Mouse (Mus musculus): Measurements from ENCODE around the gene Abtb2. TPM values are rescaled to one million over a fixed set of nuclear protein-coding genes. Genes with fewer than 3 reads are reported as not detected.

Gene Abtb2
- polyA plus RNA-seq, 1 experiment from 2014 or later: 4.5 TPM

GRCm38 (mm10) chr2:103694777-103695563 is 128.9 kb downstream of the Abtb2 start:
- no peaks in the 10 kb centered on the region for H3K27me3 ChIP-seq (replicated peaks)
- no peaks in the 10 kb centered on the region for H3K9me3 ChIP-seq
- no peak overlapping the region for H3K27ac ChIP-seq
- no peak overlapping the region for H3K4me2 ChIP-seq
- 83% methylated on average over 4 of the region's 4 CpGs for WGBS
- ATAC-seq (ENCODE audit: insufficient read depth, low FRiP score, low read depth): no peak
- H3K9ac ChIP-seq: no peak overlapping the region
- 0 out of 2 replicates have a peak, but pooled peaks cover 4% of the 10 kb centered on the region for H3K4me1 ChIP-seq
- no peak overlapping the region for H3K4me3 ChIP-seq (replicated peaks)
- no peaks in the 10 kb centered on the region for H3K36me3 ChIP-seq

- H3K4me1 ChIP-seq: no peaks in the 10 kb centered on the region
- H3K27me3 ChIP-seq (replicated peaks): no peaks in the 10 kb centered on the region
- no peak overlapping the region for H3K27ac ChIP-seq
- H3K9ac ChIP-seq: no peak overlapping the region
- no peak overlapping the region for H3K4me2 ChIP-seq
- 57% methylated on average over 3 of the region's 3 CpGs for WGBS
- H3K9me3 ChIP-seq: no peaks in the 10 kb centered on the region
- H3K4me3 ChIP-seq (replicated peaks): no peak overlapping the region
- no peaks in the 10 kb centered on the region for H3K36me3 ChIP-seq
- ATAC-seq (ENCODE audit: insufficient read depth, low FRiP score, low read depth): no peak
These were observed 130.1 kb downstream of the Abtb2 start for GRCm38 (mm10) chr2:103696177-103696576.

- no peak overlapping the region for H3K4me3 ChIP-seq (replicated peaks)
- 75% methylated on average over 12 of the region's 12 CpGs for WGBS
- no peaks in the 10 kb centered on the region for H3K36me3 ChIP-seq
- no peak for ATAC-seq (ENCODE audit: insufficient read depth, low FRiP score, low read depth)
- no peaks in the 10 kb centered on the region for H3K27me3 ChIP-seq (replicated peaks)
- H3K9ac ChIP-seq: no peak overlapping the region
- no peaks in the 10 kb centered on the region for H3K4me1 ChIP-seq
- no peaks in the 10 kb centered on the region for H3K9me3 ChIP-seq
- no peak overlapping the region for H3K4me2 ChIP-seq
- no peak overlapping the region for H3K27ac ChIP-seq
These were observed 134.4 kb downstream of the Abtb2 start for GRCm38 (mm10) chr2:103700514-103700913.

- ATAC-seq (ENCODE audit: insufficient read depth, low FRiP score, low read depth): no peak
- no peak overlapping the region for H3K9ac ChIP-seq
- no peaks in the 10 kb centered on the region for H3K9me3 ChIP-seq
- H3K4me3 ChIP-seq (replicated peaks): no peak overlapping the region
- H3K4me1 ChIP-seq: peaks cover 8% of the 10 kb centered on the region
- no peak overlapping the region for H3K4me2 ChIP-seq
- no peak overlapping the region for H3K27ac ChIP-seq
- H3K27me3 ChIP-seq (replicated peaks): no peaks in the 10 kb centered on the region
- 77% methylated on average over 10 of the region's 10 CpGs for WGBS
- no peaks in the 10 kb centered on the region for H3K36me3 ChIP-seq
These were observed 137.2 kb downstream of the Abtb2 start for GRCm38 (mm10) chr2:103703336-103703735.

- Histone ChIP-seq H3K27me3 (replicated peaks) (no peaks in the 10 kb centered on the region), H3K4me2 (no peak overlapping the region), H3K4me1 (peaks cover 8% of the 10 kb centered on the region), H3K9ac (no peak overlapping the region), H3K36me3 (no peaks in the 10 kb centered on the region), H3K27ac (no peak overlapping the region), H3K4me3 (replicated peaks) (no peak overlapping the region), H3K9me3 (no peaks in the 10 kb centered on the region)
- 48% methylated on average over 4 of the region's 4 CpGs for WGBS
- no peak for ATAC-seq (ENCODE audit: insufficient read depth, low FRiP score, low read depth)
These were observed 137.8 kb downstream of the Abtb2 start for GRCm38 (mm10) chr2:103703865-103704264.

- Histone ChIP-seq H3K4me1 (peaks cover 8% of the 10 kb centered on the region), H3K4me2 (no peak overlapping the region), H3K27me3 (replicated peaks) (no peaks in the 10 kb centered on the region), H3K9me3 (no peaks in the 10 kb centered on the region), H3K9ac (no peak overlapping the region), H3K27ac (no peak overlapping the region), H3K4me3 (replicated peaks) (no peak overlapping the region), H3K36me3 (no peaks in the 10 kb centered on the region)
- 81% methylated on average over 4 of the region's 4 CpGs for WGBS
- no peak for ATAC-seq (ENCODE audit: insufficient read depth, low FRiP score, low read depth)
These were observed 139.7 kb downstream of the Abtb2 start for GRCm38 (mm10) chr2:103705826-103706225.

GRCm38 (mm10) chr2:103706226-103706625 is 140.1 kb downstream of the Abtb2 start:
- no peaks in the 10 kb centered on the region for H3K36me3 ChIP-seq
- H3K4me1 ChIP-seq: peaks cover 8% of the 10 kb centered on the region
- no peak overlapping the region for H3K4me3 ChIP-seq (replicated peaks)
- H3K9ac ChIP-seq: no peak overlapping the region
- H3K4me2 ChIP-seq: no peak overlapping the region
- H3K27ac ChIP-seq: no peak overlapping the region
- ATAC-seq (ENCODE audit: insufficient read depth, low FRiP score, low read depth): peak; percentile 83
- no peaks in the 10 kb centered on the region for H3K27me3 ChIP-seq (replicated peaks)
- 36% methylated on average over 11 of the region's 11 CpGs for WGBS
- no peaks in the 10 kb centered on the region for H3K9me3 ChIP-seq

GRCm38 (mm10) chr2:103707056-103707776 is 141.1 kb downstream of the Abtb2 start:
- Histone ChIP-seq H3K4me3 (replicated peaks) (no peak overlapping the region), H3K9me3 (no peaks in the 10 kb centered on the region), H3K9ac (no peak overlapping the region), H3K27ac (no peak overlapping the region), H3K36me3 (no peaks in the 10 kb centered on the region), H3K27me3 (replicated peaks) (no peaks in the 10 kb centered on the region), H3K4me1 (peaks cover 8% of the 10 kb centered on the region), H3K4me2 (no peak overlapping the region)
- 83% methylated on average over 6 of the region's 6 CpGs for WGBS
- no peak for ATAC-seq (ENCODE audit: insufficient read depth, low FRiP score, low read depth)

- H3K27me3 ChIP-seq (replicated peaks): no peaks in the 10 kb centered on the region
- WGBS: 53% methylated on average over 7 of the region's 7 CpGs
- no peak overlapping the region for H3K27ac ChIP-seq
- H3K9ac ChIP-seq: no peak overlapping the region
- H3K36me3 ChIP-seq: no peaks in the 10 kb centered on the region
- H3K4me2 ChIP-seq: no peak overlapping the region
- peaks cover 7% of the 10 kb centered on the region for H3K4me1 ChIP-seq
- no peaks in the 10 kb centered on the region for H3K9me3 ChIP-seq
- no peak overlapping the region for H3K4me3 ChIP-seq (replicated peaks)
- no peak for ATAC-seq (ENCODE audit: insufficient read depth, low FRiP score, low read depth)
These were observed 144.7 kb downstream of the Abtb2 start for GRCm38 (mm10) chr2:103710849-103711248.

GRCm38 (mm10) chr2:103713831-103714230 is 147.7 kb downstream of the Abtb2 start:
- WGBS: 73% methylated on average over 7 of the region's 7 CpGs
- ATAC-seq (ENCODE audit: insufficient read depth, low FRiP score, low read depth): 0 out of 2 replicates have a peak, but pooled peaks have one; percentile 21
- no peak overlapping the region for H3K4me3 ChIP-seq (replicated peaks)

GRCm38 (mm10) chr2:103714412-103714811 is 148.3 kb downstream of the Abtb2 start:
- WGBS: 62% methylated on average over 4 of the region's 4 CpGs
- Histone ChIP-seq H3K9me3 (no peaks in the 10 kb centered on the region), H3K4me1 (no peaks in the 10 kb centered on the region), H3K4me2 (no peak overlapping the region), H3K27ac (no peak overlapping the region), H3K9ac (no peak overlapping the region), H3K4me3 (replicated peaks) (no peak overlapping the region), H3K27me3 (replicated peaks) (no peaks in the 10 kb centered on the region), H3K36me3 (0 out of 2 replicates have a peak, but pooled peaks cover 4% of the 10 kb centered on the region)
- no peak for ATAC-seq (ENCODE audit: insufficient read depth, low FRiP score, low read depth)

More at GRCm38 (mm10) chr2:103713831-103714230, 147.7 kb downstream of the Abtb2 start:
- Histone ChIP-seq H3K4me1 (no peaks in the 10 kb centered on the region), H3K4me2 (no peak overlapping the region), H3K27ac (no peak overlapping the region), H3K9ac (no peak overlapping the region), H3K9me3 (no peaks in the 10 kb centered on the region), H3K27me3 (replicated peaks) (no peaks in the 10 kb centered on the region), H3K36me3 (0 out of 2 replicates have a peak, but pooled peaks cover 4% of the 10 kb centered on the region)

GRCm38 (mm10) chr2:103718594-103719291 is 152.6 kb downstream of the Abtb2 start:
- WGBS: 59% methylated on average over 8 of the region's 8 CpGs
- Histone ChIP-seq H3K4me1 (no peaks in the 10 kb centered on the region), H3K36me3 (peaks cover 22% of the 10 kb centered on the region), H3K4me3 (replicated peaks) (no peak overlapping the region), H3K27ac (no peak overlapping the region), H3K4me2 (no peak overlapping the region), H3K9me3 (no peaks in the 10 kb centered on the region), H3K9ac (no peak overlapping the region), H3K27me3 (replicated peaks) (no peaks in the 10 kb centered on the region)
- peak; percentile 41 for ATAC-seq (ENCODE audit: insufficient read depth, low FRiP score, low read depth)

Measured in stomach, embryonic 15.5 days (tissue).